Mouse (Mus musculus) urinary bladder, postnatal 0 days (tissue): ENCODE measurements around the gene Pglyrp2. TPM values are rescaled to one million over a fixed set of nuclear protein-coding genes. Genes with fewer than 3 reads are reported as not detected.

Experiments
- microRNA-seq: library from miRNA; unstranded; fragments of <30 nt; microRNA quantifications from one replicate; pipeline ENCODE4, GENCODE M21; 2016
- polyA plus RNA-seq: library from polyadenylated mRNA; unstranded; fragments of >200 nt; fragmentation: Nextera tagmentation; extraction: Ambion mirVana; gene quantifications from 2 replicates; pipeline ENCODE4 v1.2.1, GENCODE M21; 2015

Gene Pglyrp2
- polyA plus RNA-seq, result not detected in 2 replicates

GRCm38 (mm10) chr17:32424034-32424433 lies at the start of gene Pglyrp2:
Pglyrp2 (minus strand) TSS chr17:32424167.

GRCm38 (mm10) chr17:32452482-32452881 lies 28.5 kb upstream of the Pglyrp2 start, which contains the start of gene Cyp4f39:
Cyp4f39 (plus strand) TSS chr17:32452723.

GRCm38 (mm10) chr17:32403417-32403816 lies 20.6 kb downstream of the Pglyrp2 start, which contains the start of gene Rasal3:
Rasal3 (minus strand) TSS chr17:32403583.

GRCm38 (mm10) chr17:32389101-32389659 lies 34.8 kb downstream of the Pglyrp2 start, which contains the start of gene Wiz:
Wiz (minus strand) TSS chr17:32389439.

Small RNA genes within 50 kb of the gene (microRNA-seq; reads per million reads assigned to microRNA genes)
- gene Gm22201, result not detected

Other genes with a start within 250 kb of the Pglyrp2 start
- 1.2 and 1.4 TPM in 2 replicates for gene Ephx3, start 234.6 kb downstream of the Pglyrp2 start, polyA plus RNA-seq
- gene Brd4, start 139.4 kb downstream of the Pglyrp2 start, polyA plus RNA-seq, result 35.7 and 41.3 TPM in 2 replicates
- 35.3 and 36.1 TPM in 2 replicates for gene Akap8, start 102.9 kb downstream of the Pglyrp2 start, polyA plus RNA-seq
- gene Akap8l, start 73.6 kb downstream of the Pglyrp2 start, polyA plus RNA-seq, result 31.8 and 36.6 TPM in 2 replicates
- gene Wiz, start 34.7 kb downstream of the Pglyrp2 start, polyA plus RNA-seq, result 10.3 and 12.0 TPM in 2 replicates
- gene Rasal3, start 20.6 kb downstream of the Pglyrp2 start, polyA plus RNA-seq, result 0.20 and 1.4 TPM in 2 replicates
- 3.3 and 3.8 TPM in 2 replicates for gene Cyp4f39, start 28.6 kb upstream of the Pglyrp2 start, polyA plus RNA-seq
- gene Cyp4f17, start 81.9 kb upstream of the Pglyrp2 start, polyA plus RNA-seq, result 3.5 and 4.0 TPM in 2 replicates
- 13.7 and 14.1 TPM in 2 replicates for gene Cyp4f16, start 112.4 kb upstream of the Pglyrp2 start, polyA plus RNA-seq
- 0.35 TPM in 1 of 2 replicates, not detected in the other for gene Cyp4f37, start 197.1 kb upstream of the Pglyrp2 start, polyA plus RNA-seq
- 0.07 TPM in 1 of 2 replicates, not detected in the other for gene Cyp4f40, start 234.7 kb upstream of the Pglyrp2 start, polyA plus RNA-seq